Mouse (Mus musculus): ENCODE data around the gene Cpne9. TPM values are rescaled to one million over a fixed set of nuclear protein-coding genes. Genes with fewer than 3 reads are reported as not detected.

The Cpne9 gene
- total and polyA plus RNA-seq, 2 experiments from 2014 or later, result not detected

DNA sequence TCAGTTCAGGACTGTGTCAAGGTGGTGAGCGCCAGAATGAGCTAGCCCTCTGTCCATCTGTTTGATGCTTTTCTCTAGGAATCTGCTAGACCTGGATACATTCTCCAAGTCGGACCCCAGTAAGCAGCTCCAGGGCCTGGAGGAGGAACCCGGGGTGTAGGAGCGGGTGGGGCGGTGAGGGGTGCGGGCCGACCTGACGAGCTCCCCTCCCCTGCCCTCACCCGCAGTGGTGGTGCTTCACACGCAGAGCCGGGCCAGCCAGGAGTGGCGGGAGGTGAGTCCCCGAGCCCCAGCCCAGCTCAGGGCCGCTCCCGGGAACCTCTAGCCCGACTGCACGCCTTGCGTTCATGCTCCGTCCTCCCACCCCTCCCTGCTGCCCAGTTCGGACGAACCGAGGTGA is 862 bp downstream of the Cpne9 start:
- WGBS, result 2% methylated on average over 22 of the region's 22 CpGs
- Histone ChIP-seq H3K4me2 (ENCODE audit: low read depth, low read length) (no peak overlapping the region), H3K4me3 (ENCODE audit: low read depth, low read length) (no peak overlapping the region)

DNA sequence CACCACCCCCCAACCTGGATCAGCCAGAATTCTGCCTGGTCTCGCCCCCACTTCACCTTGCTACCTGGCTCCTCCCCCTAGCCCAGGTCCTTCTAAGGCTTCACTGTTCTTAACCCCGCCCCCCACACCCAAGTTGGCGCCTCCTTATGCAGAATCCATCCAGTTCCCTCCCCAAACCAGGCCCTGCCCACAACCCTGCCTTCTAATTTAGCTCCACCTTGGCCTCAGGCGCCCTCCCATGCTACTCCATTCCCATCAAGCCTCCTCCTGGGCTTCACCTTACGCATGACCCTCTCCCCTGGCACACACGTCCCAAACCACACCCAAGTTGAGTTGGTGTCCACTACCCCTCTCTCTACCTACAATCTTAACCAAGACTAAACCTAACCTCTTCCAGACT is 1.4 kb downstream of the Cpne9 start:
- no peak for ATAC-seq (ENCODE audit: insufficient read depth, low read depth)
- Histone ChIP-seq H3K36me3 (replicated peaks; ENCODE audit: control insufficient read depth, insufficient read depth, low read length) (no peaks in the 10 kb centered on the region; the same call in 1 of the 2 replicates), H3K4me3 (ENCODE audit: low read depth, low read length) (no peak overlapping the region), H3K27me3 (ENCODE audit: control insufficient read depth, insufficient read depth, low read length) (peaks cover 36% of the 10 kb centered on the region), H3K9ac (replicated peaks; ENCODE audit: low read depth, low read length) (no peak overlapping the region), H3K27ac (ENCODE audit: low read depth) (no peak overlapping the region), H3K4me1 (ENCODE audit: control insufficient read depth, insufficient read depth) (no peaks in the 10 kb centered on the region), H3K4me2 (ENCODE audit: low read depth, low read length) (no peak overlapping the region), H3K9me3 (replicated peaks; ENCODE audit: control insufficient read depth, low read length) (no peaks in the 10 kb centered on the region)
- TF ChIP-seq CTCF (IDR thresholded peaks at IDR 0.05; ENCODE audit: low read depth) (no peak), EP300 (IDR thresholded peaks at IDR 0.05; ENCODE audit: low read depth) (no peak)
- DNase-seq (ENCODE audit: low spot score), result no peak
- WGBS, result 9% methylated on average over 6 of the region's 6 CpGs

More for the DNA sequence above, 862 bp downstream of the Cpne9 start:
- Histone ChIP-seq H3K36me3 (replicated peaks; ENCODE audit: control insufficient read depth, insufficient read depth, low read length) (no peaks in the 10 kb centered on the region; the same call in 1 of the 2 replicates), H3K9me3 (replicated peaks; ENCODE audit: control insufficient read depth, low read length) (no peaks in the 10 kb centered on the region), H3K9ac (replicated peaks; ENCODE audit: low read depth, low read length) (no peak overlapping the region), H3K27ac (ENCODE audit: low read depth) (no peak overlapping the region), H3K4me1 (ENCODE audit: control insufficient read depth, insufficient read depth) (no peaks in the 10 kb centered on the region), H3K27me3 (ENCODE audit: control insufficient read depth, insufficient read depth, low read length) (peaks cover 36% of the 10 kb centered on the region)
- no peak for DNase-seq (ENCODE audit: low spot score)
- TF ChIP-seq EP300 (IDR thresholded peaks at IDR 0.05; ENCODE audit: low read depth) (no peak), CTCF (IDR thresholded peaks at IDR 0.05; ENCODE audit: low read depth) (no peak)
- ATAC-seq (ENCODE audit: insufficient read depth, low read depth), result no peak

DNA sequence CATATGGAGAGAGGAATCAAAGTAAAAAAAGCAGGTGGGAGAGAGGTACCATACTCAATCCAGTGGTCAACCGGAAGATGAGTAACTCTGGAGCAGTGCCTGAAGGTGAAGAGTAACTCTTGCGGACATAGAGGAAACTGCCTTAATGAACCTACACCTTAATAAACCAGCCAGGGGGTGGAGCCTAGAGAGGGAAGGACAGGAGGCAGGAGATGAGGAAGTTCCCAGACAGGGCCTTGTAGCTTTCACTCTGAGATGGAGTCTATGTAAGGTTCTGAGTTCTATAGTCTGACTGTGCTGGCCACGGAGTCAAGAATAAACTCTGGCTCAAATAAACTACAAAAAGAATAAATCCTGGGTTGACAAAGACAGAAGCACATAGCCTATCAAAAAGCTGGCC is 2.8 kb downstream of the Cpne9 start:
- H3K27ac ChIP-seq (ENCODE audit: low read depth), result no peak overlapping the region
- H3K36me3 ChIP-seq (replicated peaks; ENCODE audit: control insufficient read depth, insufficient read depth, low read length), result no peaks in the 10 kb centered on the region
- H3K4me1 ChIP-seq (ENCODE audit: control insufficient read depth, insufficient read depth), result no peaks in the 10 kb centered on the region
- peaks cover 36% of the 10 kb centered on the region for H3K27me3 ChIP-seq (ENCODE audit: control insufficient read depth, insufficient read depth, low read length)
- no peaks in the 10 kb centered on the region for H3K9me3 ChIP-seq (replicated peaks; ENCODE audit: control insufficient read depth, low read length)
- WGBS, result 59% methylated on average over 3 of the region's 3 CpGs
- no peak overlapping the region for H3K4me2 ChIP-seq (ENCODE audit: low read depth, low read length)
- ATAC-seq (ENCODE audit: insufficient read depth, low read depth) (no peak), DNase-seq (ENCODE audit: low spot score) (no peak)
- no peak overlapping the region for H3K4me3 ChIP-seq (ENCODE audit: low read depth, low read length)
- TF ChIP-seq EP300 (IDR thresholded peaks at IDR 0.05; ENCODE audit: low read depth) (no peak), CTCF (IDR thresholded peaks at IDR 0.05; ENCODE audit: low read depth) (no peak)
- no peak overlapping the region for H3K9ac ChIP-seq (replicated peaks; ENCODE audit: low read depth, low read length)

DNA sequence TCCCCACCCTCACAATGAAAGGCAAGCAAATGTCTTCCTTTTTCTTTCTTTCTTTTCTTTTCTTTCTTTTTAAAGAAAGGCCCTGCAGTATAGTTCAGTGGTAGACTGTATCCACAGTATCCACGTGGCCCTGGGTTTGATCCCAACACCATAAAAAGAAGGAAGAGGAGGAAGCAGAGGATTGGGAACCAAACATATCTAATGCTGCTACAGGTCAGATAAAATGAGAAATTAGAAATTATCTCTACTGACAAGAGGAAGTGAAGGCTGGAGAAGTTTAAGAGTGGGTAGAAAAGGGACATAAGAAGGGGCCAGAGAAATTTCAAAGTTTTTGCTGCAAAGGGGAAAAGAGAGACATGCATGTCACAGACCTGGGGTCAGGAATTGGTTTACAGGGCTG is 4.2 kb downstream of the Cpne9 start:
- peaks cover 36% of the 10 kb centered on the region for H3K27me3 ChIP-seq (ENCODE audit: control insufficient read depth, insufficient read depth, low read length)

DNA sequence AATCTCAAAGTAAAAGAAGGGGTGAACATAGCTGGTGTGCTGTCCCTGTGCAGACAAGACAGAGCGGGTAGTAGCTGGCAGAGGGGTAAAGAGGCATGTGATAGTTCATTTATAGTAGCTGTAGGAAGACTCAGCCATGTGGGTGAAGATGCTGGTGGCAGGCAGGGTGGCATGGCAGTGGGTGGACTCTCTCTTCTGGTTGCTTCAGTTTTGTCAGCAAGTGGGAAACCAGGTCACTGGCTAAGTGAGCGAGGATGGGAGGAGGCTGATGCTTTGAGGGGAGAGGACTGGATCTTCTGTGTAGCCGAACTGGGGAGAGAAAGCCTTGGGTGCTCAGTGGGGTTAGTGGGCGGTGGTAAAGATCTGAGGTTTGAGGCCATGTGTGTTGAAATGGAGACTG is 5.1 kb downstream of the Cpne9 start:
- 44% methylated on average over 4 of the region's 4 CpGs for WGBS
- no peaks in the 10 kb centered on the region for H3K4me1 ChIP-seq (ENCODE audit: control insufficient read depth, insufficient read depth)
- H3K27me3 ChIP-seq (ENCODE audit: control insufficient read depth, insufficient read depth, low read length), result peaks cover 30% of the 10 kb centered on the region
- H3K27ac ChIP-seq (ENCODE audit: low read depth), result no peak overlapping the region
- no peak overlapping the region for H3K4me3 ChIP-seq (ENCODE audit: low read depth, low read length)
- no peaks in the 10 kb centered on the region for H3K36me3 ChIP-seq (replicated peaks; ENCODE audit: control insufficient read depth, insufficient read depth, low read length)
- DNase-seq (ENCODE audit: low spot score) (no peak), ATAC-seq (ENCODE audit: insufficient read depth, low read depth) (no peak)
- no peak overlapping the region for H3K9ac ChIP-seq (replicated peaks; ENCODE audit: low read depth, low read length)
- H3K4me2 ChIP-seq (ENCODE audit: low read depth, low read length), result no peak overlapping the region
- no peaks in the 10 kb centered on the region for H3K9me3 ChIP-seq (replicated peaks; ENCODE audit: control insufficient read depth, low read length)
- no peak for TF ChIP-seq EP300 (IDR thresholded peaks at IDR 0.05; ENCODE audit: low read depth)
- no peak for TF ChIP-seq CTCF (IDR thresholded peaks at IDR 0.05; ENCODE audit: low read depth)

More for the DNA sequence above, 4.2 kb downstream of the Cpne9 start:
- TF ChIP-seq EP300 (IDR thresholded peaks at IDR 0.05; ENCODE audit: low read depth) (no peak), CTCF (IDR thresholded peaks at IDR 0.05; ENCODE audit: low read depth) (no peak)
- Histone ChIP-seq H3K36me3 (replicated peaks; ENCODE audit: control insufficient read depth, insufficient read depth, low read length) (no peaks in the 10 kb centered on the region), H3K27ac (ENCODE audit: low read depth) (no peak overlapping the region), H3K4me3 (ENCODE audit: low read depth, low read length) (no peak overlapping the region), H3K4me1 (ENCODE audit: control insufficient read depth, insufficient read depth) (no peaks in the 10 kb centered on the region), H3K9me3 (replicated peaks; ENCODE audit: control insufficient read depth, low read length) (no peaks in the 10 kb centered on the region), H3K9ac (replicated peaks; ENCODE audit: low read depth, low read length) (no peak overlapping the region), H3K4me2 (ENCODE audit: low read depth, low read length) (no peak overlapping the region)
- DNase-seq (ENCODE audit: low spot score), result no peak
- 63% methylated on average over 1 of the region's 1 CpGs for WGBS
- ATAC-seq (ENCODE audit: insufficient read depth, low read depth), result no peak

DNA sequence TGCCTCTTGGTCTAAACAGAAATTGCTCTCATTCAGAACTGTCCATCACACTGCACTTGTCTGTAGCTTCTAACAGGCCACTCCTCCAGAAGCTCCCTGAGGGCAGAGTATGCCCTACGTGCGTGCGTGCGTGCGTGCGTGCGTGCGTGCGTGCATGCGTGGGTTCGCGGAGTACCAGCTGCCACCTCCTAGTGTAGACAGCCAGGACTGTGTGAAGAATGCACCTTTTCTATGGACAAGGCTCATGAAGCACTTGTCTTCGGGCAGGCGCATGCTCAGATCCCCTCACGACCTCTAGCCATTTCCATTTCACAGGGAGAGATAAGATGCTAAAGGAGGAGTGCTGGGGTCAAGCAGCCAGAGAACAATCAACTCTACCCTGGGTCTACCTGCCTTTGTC is 7.2 kb downstream of the Cpne9 start:
- DNase-seq (ENCODE audit: low spot score), result no peak
- H3K4me2 ChIP-seq (ENCODE audit: low read depth, low read length), result no peak overlapping the region
- H3K4me3 ChIP-seq (ENCODE audit: low read depth, low read length), result no peak overlapping the region
- H3K27ac ChIP-seq (ENCODE audit: low read depth), result no peak overlapping the region
- no peaks in the 10 kb centered on the region for H3K9me3 ChIP-seq (replicated peaks; ENCODE audit: control insufficient read depth, low read length)
- H3K36me3 ChIP-seq (replicated peaks; ENCODE audit: control insufficient read depth, insufficient read depth, low read length), result no peaks in the 10 kb centered on the region
- H3K27me3 ChIP-seq (ENCODE audit: control insufficient read depth, insufficient read depth, low read length), result peaks cover 9% of the 10 kb centered on the region
- H3K4me1 ChIP-seq (ENCODE audit: control insufficient read depth, insufficient read depth), result no peaks in the 10 kb centered on the region
- no peak for TF ChIP-seq EP300 (IDR thresholded peaks at IDR 0.05; ENCODE audit: low read depth)
- 82% methylated on average over 15 of the region's 15 CpGs for WGBS
- no peak for ATAC-seq (ENCODE audit: insufficient read depth, low read depth)
- H3K9ac ChIP-seq (replicated peaks; ENCODE audit: low read depth, low read length), result no peak overlapping the region
